Mouse (Mus musculus): ENCODE measurements around the gene Nfia. TPM values are rescaled to one million over a fixed set of nuclear protein-coding genes. Genes with fewer than 3 reads are reported as not detected.
A peak's percentile ranks its signal among the peaks of the same experiment; 100 is the strongest.

Gene Nfia
- total RNA-seq, 1 experiment from 2014 or later = 9.4 TPM

GRCm38 (mm10) chr4:97809582-97810295, 37.2 kb downstream of the Nfia start:
- ATAC-seq (replicated peaks; ENCODE audit: low read depth, poor library complexity, severe bottlenecking) = no peak

- peak; percentile 71 for ATAC-seq (replicated peaks; ENCODE audit: low read depth, poor library complexity, severe bottlenecking)
These were observed 37.9 kb downstream of the Nfia start for GRCm38 (mm10) chr4:97810348-97810939.

- no peak for ATAC-seq (replicated peaks; ENCODE audit: low read depth, poor library complexity, severe bottlenecking)
These were observed 40.5 kb downstream of the Nfia start for GRCm38 (mm10) chr4:97813035-97813434.

GRCm38 (mm10) chr4:97813996-97814395, 41.5 kb downstream of the Nfia start:
- ATAC-seq (replicated peaks; ENCODE audit: low read depth, poor library complexity, severe bottlenecking) = no peak

GRCm38 (mm10) chr4:97814515-97814914, 42.0 kb downstream of the Nfia start:
- ATAC-seq (replicated peaks; ENCODE audit: low read depth, poor library complexity, severe bottlenecking) = no peak

GRCm38 (mm10) chr4:97816001-97816400, 43.5 kb downstream of the Nfia start:
- no peak for ATAC-seq (replicated peaks; ENCODE audit: low read depth, poor library complexity, severe bottlenecking)

- no peak for ATAC-seq (replicated peaks; ENCODE audit: low read depth, poor library complexity, severe bottlenecking)
These were observed 44.2 kb downstream of the Nfia start for GRCm38 (mm10) chr4:97816753-97817152.

GRCm38 (mm10) chr4:97817741-97818140, 45.2 kb downstream of the Nfia start:
- ATAC-seq (replicated peaks; ENCODE audit: low read depth, poor library complexity, severe bottlenecking) = no peak

GRCm38 (mm10) chr4:97818498-97818897, 46.0 kb downstream of the Nfia start:
- no peak for ATAC-seq (replicated peaks; ENCODE audit: low read depth, poor library complexity, severe bottlenecking)

GRCm38 (mm10) chr4:97819101-97819500, 46.6 kb downstream of the Nfia start:
- ATAC-seq (replicated peaks; ENCODE audit: low read depth, poor library complexity, severe bottlenecking) = no peak

GRCm38 (mm10) chr4:97820474-97821259, 48.1 kb downstream of the Nfia start:
- no peak for ATAC-seq (replicated peaks; ENCODE audit: low read depth, poor library complexity, severe bottlenecking)

- no peak for ATAC-seq (replicated peaks; ENCODE audit: low read depth, poor library complexity, severe bottlenecking)
These were observed 49.2 kb downstream of the Nfia start for GRCm38 (mm10) chr4:97821556-97822251.

- ATAC-seq (replicated peaks; ENCODE audit: low read depth, poor library complexity, severe bottlenecking) = no peak
These were observed 51.0 kb downstream of the Nfia start for GRCm38 (mm10) chr4:97823512-97823911.

GRCm38 (mm10) chr4:97824451-97824850, 51.9 kb downstream of the Nfia start:
- no peak for ATAC-seq (replicated peaks; ENCODE audit: low read depth, poor library complexity, severe bottlenecking)

GRCm38 (mm10) chr4:97825432-97825831, 52.9 kb downstream of the Nfia start:
- ATAC-seq (replicated peaks; ENCODE audit: low read depth, poor library complexity, severe bottlenecking) = no peak

- ATAC-seq (replicated peaks; ENCODE audit: low read depth, poor library complexity, severe bottlenecking) = no peak
These were observed 53.3 kb downstream of the Nfia start for GRCm38 (mm10) chr4:97825841-97826240.

- no peak for ATAC-seq (replicated peaks; ENCODE audit: low read depth, poor library complexity, severe bottlenecking)
These were observed 54.6 kb downstream of the Nfia start for GRCm38 (mm10) chr4:97827115-97827514.

- no peak for ATAC-seq (replicated peaks; ENCODE audit: low read depth, poor library complexity, severe bottlenecking)
These were observed 56.0 kb downstream of the Nfia start for GRCm38 (mm10) chr4:97828579-97828978.

GRCm38 (mm10) chr4:97829336-97830050, 57.0 kb downstream of the Nfia start:
- no peak for ATAC-seq (replicated peaks; ENCODE audit: low read depth, poor library complexity, severe bottlenecking)
